Mouse (Mus musculus): Measurements from ENCODE around the gene Syn2. TPM values are rescaled to one million over a fixed set of nuclear protein-coding genes. Genes with fewer than 3 reads are reported as not detected.

The Syn2 gene
- polyA plus RNA-seq, 1 experiment: 411 TPM

Other genes starting within 250 kb of the Syn2 start
- gene Vgll4, start 164.9 kb upstream of the Syn2 start, polyA plus RNA-seq (2012; rRNA removed): 33.5 and 37.6 TPM in 2 replicates
- 20.1 and 20.4 TPM in 2 replicates for gene Tamm41, start 97.0 kb upstream of the Syn2 start, polyA plus RNA-seq (2012; rRNA removed)
- not detected in 2 replicates for gene Gm17482, start 92.4 kb downstream of the Syn2 start, polyA plus RNA-seq (2012; rRNA removed)
- gene Timp4, start 117.3 kb downstream of the Syn2 start, polyA plus RNA-seq (2012; rRNA removed): 19.8 and 25.9 TPM in 2 replicates
- gene Pparg, start 226.0 kb downstream of the Syn2 start, polyA plus RNA-seq (2012; rRNA removed): 9.4 and 10.8 TPM in 2 replicates